Mouse (Mus musculus) layer of hippocampus, adult 9-11 months (tissue): ENCODE results near the gene Aifm2.

Experiments
- DNase-seq: peaks from one replicate; pipeline ENCODE4 v3.0.0; 2022

The Aifm2 gene

DNA sequence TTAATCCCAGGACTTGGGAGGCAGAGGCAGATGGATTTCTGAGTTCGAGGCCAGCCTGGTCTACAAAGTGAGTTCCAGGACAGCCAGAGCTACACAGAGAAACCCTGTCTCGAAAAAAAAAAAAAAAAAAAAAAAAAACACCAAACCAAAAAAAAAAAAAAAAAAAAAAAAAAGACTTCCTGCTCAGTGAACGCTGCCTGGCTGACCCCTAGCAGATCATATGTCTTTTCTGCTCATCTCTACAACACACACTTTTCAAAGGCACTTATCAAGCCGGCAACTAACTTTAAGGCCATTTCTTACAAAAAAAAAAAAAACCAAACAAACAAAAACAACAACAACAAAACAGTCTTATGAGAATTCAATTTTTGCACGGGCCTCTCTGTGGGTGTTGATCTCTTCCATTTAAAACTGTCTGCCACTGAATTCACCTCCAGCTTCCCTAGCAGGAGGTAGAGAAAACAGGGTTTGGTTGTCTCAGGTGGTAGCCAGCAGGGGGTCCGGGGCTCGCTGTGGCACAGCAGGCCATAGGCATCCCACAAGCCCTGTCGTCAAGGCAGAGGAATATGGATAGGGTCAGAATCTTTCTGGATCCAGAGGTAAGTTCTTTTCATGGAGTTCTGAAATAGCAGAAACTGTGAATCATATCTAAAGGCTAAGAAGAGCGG is 66.5 kb downstream of the Aifm2 start:
- DNase-seq = no peak

DNA sequence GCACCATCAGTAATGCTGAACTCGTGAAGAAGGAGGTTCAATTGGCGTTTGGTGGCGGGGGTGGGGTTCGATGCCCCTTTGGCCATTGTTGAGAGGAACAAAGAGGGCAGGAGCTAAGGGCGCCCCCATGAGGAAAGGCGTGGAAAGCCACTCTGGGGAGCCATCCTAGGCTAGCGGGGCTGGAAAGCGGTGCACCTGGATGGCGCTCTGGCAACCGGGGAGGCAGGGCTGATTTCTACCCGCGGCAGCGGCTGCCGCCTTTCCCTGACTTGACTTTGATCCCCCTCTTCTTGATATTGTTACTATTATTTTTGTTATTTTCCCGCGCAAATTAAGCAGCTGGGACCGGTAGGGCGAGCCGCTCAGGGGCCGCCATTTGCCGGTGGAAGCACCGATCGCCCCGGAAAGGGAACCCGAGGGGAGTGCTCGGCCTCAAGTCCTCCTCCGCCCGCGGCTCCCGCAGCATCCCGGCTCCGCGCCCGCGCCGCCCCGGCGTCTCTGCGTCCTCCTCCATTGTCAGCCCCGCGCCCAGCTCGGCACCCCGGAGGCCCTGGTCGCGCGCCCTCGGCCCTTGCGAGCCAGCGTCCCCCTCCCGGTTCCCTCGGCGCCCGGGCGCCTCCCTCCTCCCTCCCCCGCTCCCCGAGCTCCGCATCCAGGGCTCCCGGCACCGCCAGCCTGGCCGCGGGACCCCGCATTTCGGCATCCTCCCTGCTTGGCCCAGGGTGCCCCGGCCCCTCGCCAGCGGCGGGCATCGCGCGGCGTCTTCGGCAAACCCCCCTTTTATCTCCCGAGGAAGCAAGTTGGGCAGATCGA is 67.9 kb downstream of the Aifm2 start:
- DNase-seq = peak; percentile 50

DNA sequence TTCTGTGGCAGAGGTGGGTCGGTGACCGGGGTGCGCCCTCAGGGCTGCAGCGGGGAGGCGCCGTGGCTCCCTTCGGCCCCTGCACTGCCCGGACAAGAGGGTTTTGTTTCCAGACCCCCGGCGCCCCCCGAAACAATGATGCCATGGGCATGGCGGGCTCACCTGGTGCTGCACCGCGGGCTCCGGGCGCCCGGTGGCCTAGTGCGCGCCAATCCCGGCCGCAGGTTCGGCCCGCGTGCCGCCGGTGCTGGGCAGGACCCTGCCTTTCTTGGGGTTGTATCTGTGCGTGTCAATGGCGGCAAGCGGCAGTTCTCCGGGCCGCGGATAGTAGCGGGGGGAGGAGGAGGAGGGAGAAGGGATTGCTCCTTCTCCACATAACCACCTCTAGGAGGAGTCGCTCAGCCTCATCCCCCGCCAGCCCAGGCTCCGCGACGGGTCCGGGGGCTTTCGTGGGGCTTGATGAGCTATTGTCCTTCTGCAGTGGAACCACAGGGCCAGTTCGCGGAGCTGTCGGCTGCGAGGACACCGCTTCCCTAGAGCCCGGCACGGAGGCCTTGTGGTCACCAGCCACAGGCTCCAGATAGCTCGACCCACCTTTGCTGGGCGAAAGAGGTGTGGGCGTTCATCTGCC is 68.7 kb downstream of the Aifm2 start, which contains the start of gene H2afy2:
Gene H2afy2 (minus strand): TSS at position 527 of the 631 bp plus-strand sequence.
- peak; percentile 62 for DNase-seq

DNA sequence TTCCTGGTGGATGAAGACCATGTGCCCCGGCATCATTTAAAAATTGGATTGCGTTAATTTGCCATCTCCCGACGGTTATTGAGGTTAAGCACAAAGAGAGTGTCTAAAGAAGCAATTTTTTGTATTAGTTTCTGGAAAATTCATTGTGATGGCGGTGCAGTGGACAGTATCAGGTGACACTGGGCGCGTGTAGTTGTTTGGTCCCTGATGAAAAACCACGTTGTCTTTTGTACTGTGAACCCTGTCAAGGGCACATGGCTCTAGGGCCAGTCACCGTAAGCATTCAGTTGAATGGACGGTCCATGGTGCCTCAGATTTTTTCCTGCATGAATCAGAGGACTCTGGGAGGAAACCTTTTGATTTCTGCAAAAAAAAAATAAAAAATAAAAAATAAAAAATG is 69.4 kb downstream of the Aifm2 start:
- no peak for DNase-seq

DNA sequence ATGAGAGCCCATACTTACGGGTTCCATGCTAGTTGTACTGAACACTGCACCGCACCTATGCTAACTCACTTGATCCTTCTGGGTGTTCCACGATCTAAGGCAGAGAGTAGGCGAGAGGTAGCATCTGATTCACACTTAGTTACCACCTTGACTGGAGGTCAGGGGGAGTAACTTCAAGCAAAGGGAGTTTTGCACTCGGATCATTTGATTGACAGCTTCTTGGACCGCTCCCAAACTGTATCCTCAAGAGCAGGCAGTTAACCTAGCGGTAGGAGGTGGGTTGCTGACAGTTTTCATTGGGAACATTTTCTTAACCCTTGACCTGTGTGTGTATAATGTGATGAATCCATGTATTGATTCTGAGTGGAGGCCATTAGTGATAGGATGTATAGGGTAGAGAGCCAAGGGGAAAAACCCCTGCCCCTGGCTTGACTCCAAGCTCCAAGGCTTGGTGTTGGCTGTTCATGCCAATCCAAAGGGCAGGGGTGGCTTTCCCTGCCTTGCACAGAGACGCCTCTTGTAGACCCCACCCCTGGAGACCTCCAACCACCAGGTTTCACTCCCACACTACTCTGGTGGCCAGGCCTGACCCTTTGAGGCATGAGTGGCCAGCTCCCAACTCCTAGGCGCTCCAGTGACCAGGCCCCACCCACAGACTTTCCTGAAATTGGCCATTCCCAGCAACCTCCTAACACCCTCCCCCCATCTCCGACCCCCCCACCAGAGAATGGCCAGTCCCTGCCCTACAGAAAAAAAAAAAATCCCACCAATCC is 72.7 kb downstream of the Aifm2 start:
- no peak for DNase-seq

DNA sequence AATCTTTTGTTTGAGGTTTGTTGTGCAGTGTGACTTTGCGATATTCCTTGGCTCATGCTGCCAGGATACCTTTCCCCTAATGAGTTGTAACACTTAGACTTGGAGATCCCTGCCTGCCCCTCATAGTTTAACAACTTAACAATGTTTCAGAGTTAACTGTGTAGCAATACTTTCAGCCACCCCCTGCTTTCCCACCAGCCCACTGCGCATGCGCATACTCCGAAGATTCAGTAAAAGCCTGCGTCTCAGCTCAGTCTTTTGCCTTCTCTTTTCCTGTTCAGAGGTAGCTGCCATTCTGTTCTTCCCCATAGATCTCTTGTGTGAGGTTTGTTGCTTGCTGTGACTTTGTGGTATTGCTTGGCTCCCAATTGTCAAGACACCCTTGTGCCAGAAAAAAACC is 73.4 kb downstream of the Aifm2 start:
- DNase-seq = no peak
